Mouse (Mus musculus) ES-E14 (cell line): Measurements from ENCODE around the gene Iba57. TPM values are rescaled to one million over a fixed set of nuclear protein-coding genes. Genes with fewer than 3 reads are reported as not detected.

Source experiments
- DNase-seq: peaks from one replicate; pipeline ENCODE4 v3.0.0-alpha.2; 2013; ENCODE audit warnings: low read depth, low spot score
- H3K27ac ChIP-seq: 2 replicates; pipeline ENCODE4 v1.5.1; 2012; ENCODE audit warnings: low read depth, mild to moderate bottlenecking, low read length, moderate library complexity, mixed read lengths; ENCODE audit not compliant: poor library complexity, insufficient read depth, severe bottlenecking
- H3K36me3 ChIP-seq: 2 replicates; pipeline ENCODE4 v1.6.1; 2012; ENCODE audit warnings: mild to moderate bottlenecking, low read length, moderate library complexity, mixed read lengths; ENCODE audit not compliant: control insufficient read depth, poor library complexity, insufficient read depth, severe bottlenecking
- H3K4me1 ChIP-seq, 2 experiments: fragments of 150-350 bp in 1 of 2; sonication (generic) in 1 of 2; 2 replicates each; pipeline ENCODE4 v1.6.1; 2012; ENCODE audit warnings: low read length in 2 of 2, mild to moderate bottlenecking in 1 of 2, mixed read lengths in 1 of 2; ENCODE audit not compliant: control insufficient read depth in 2 of 2, insufficient read depth in 2 of 2, poor library complexity in 1 of 2
- H3K4me3 ChIP-seq, 2 experiments: fragments of 150-350 bp in 1 of 2; sonication (generic) in 1 of 2; 2 replicates each; pipeline ENCODE4 v1.5.1; 2012; ENCODE audit warnings: low read length in 2 of 2, low read depth in 1 of 2, mild to moderate bottlenecking in 1 of 2, mixed read lengths in 1 of 2; ENCODE audit not compliant: insufficient read depth in 1 of 2, poor library complexity in 1 of 2, severe bottlenecking in 1 of 2
- H3K9ac ChIP-seq: 2 replicates; pipeline ENCODE4 v1.6.1; 2012; ENCODE audit warnings: low read depth, mild to moderate bottlenecking, low read length, mixed read lengths; ENCODE audit not compliant: poor library complexity, insufficient read depth, severe bottlenecking
- H3K9me3 ChIP-seq: fragments of 150-350 bp; sonication (generic); 2 replicates; pipeline ENCODE4 v1.6.1; 2012; ENCODE audit warnings: low read depth, mild to moderate bottlenecking, low read length; ENCODE audit not compliant: control insufficient read depth, insufficient read depth
- CHD2 ChIP-seq: IDR thresholded peaks from 2 replicates; pipeline ENCODE4 v1.6.1; 2014; ENCODE audit warnings: mild to moderate bottlenecking, low read depth, low read length, inconsistent platforms
- HCFC1 ChIP-seq: IDR thresholded peaks from 2 replicates; pipeline ENCODE4 v1.6.1; 2012; ENCODE audit warnings: low read length, inconsistent platforms, borderline replicate concordance; ENCODE audit not compliant: insufficient read depth
- MAFK ChIP-seq: IDR thresholded peaks from 2 replicates; pipeline ENCODE4 v1.6.1; 2014; ENCODE audit warnings: mild to moderate bottlenecking, low read depth, low read length, inconsistent platforms; ENCODE audit not compliant: insufficient read depth
- ZC3H11A ChIP-seq: IDR thresholded peaks from 2 replicates; pipeline ENCODE4 v1.6.1; 2012; ENCODE audit warnings: low read depth, mild to moderate bottlenecking, inconsistent platforms, low read length, borderline replicate concordance
- ZNF384 ChIP-seq: IDR thresholded peaks from 2 replicates; pipeline ENCODE4 v1.6.1; 2012; ENCODE audit warnings: low read depth, low read length, inconsistent platforms
- in situ Hi-C, 2 experiments: fragments of 600-800 bp; cut with MboI; formaldehyde crosslinking; loops; one replicate each; pipeline ENCODE4 v1.15.1; 2025; ENCODE audit warnings: low sequenced_read_pairs in 2 of 2, inconsistent platforms in 1 of 2; ENCODE audit not compliant: unreplicated experiment in 2 of 2
- total RNA-seq: library from RNA; depleted of rRNA; stranded (reverse); fragments of 300-350 nt; gene quantifications from 2 replicates; pipeline ENCODE4 v1.2.3, GENCODE M21; 2012

Gene Iba57
- total RNA-seq, 1 experiment = 4.7 TPM

DNA sequence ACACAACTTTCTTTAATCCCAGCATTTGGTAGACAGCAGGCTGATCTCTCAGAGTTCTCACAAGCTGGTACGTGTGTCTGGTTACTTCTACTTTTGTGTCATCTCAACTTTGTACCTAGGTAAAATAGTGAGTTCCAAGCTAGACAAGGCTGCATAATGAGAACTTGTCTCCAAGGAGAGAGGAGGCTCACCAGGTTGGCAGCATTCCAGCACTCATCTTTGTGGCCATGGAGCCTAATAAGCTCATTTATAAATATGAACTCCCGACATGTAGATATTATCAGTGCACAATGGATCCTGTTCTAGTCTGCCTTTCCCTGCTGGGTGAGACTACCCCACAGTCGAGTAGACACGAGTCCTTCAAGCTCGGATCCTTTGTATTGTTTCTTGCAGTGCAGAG is 46.0 kb upstream of the Iba57 start:
- no peak for DNase-seq
- TF ChIP-seq CHD2 (no peak), MAFK (no peak), ZC3H11A (no peak), ZNF384 (no peak), HCFC1 (no peak)
- Histone ChIP-seq H3K36me3 (peaks cover 35% of the 10 kb centered on the region), H3K9me3 (no peaks in the 10 kb centered on the region), H3K9ac (no peak overlapping the region), H3K4me1 (peaks cover 0 to 2% of the 10 kb centered on the region in 2 experiments; a peak in 1 of 4 replicates), H3K27ac (no peak overlapping the region), H3K4me3 (no peak overlapping the region; a peak in 1 of 4 replicates)
- in situ Hi-C loops = no loop called here

DNA sequence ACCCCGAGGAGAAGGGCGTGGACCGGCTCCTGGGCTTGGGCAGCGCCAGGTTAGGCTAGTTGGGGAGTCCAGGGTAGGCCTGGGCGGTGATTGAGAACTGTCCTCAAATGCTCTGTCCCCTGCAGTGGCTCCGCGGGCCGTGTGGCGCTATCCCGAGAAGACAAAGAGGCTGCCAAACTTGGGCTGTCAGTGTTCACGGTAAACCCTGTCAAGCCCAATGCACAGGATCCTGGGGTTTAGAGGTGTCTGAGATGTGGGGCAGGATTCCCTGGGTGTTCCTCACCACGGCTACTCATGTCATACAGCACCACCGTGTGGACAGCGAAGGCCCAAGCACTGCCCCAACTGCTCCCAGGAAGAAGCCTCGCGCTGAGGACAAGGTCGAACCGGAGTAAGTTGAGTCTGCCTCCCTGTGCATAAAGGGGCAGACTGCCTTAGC is 45.5 kb upstream of the Iba57 start:
- Histone ChIP-seq H3K27ac (no peak overlapping the region), H3K4me3 (peak overlapping the region; percentile 91 to 98), H3K4me1 (peaks cover 0 to 5% of the 10 kb centered on the region in 2 experiments; a peak in 1 of 4 replicates), H3K9ac (peak overlapping the region; percentile 51), H3K9me3 (no peaks in the 10 kb centered on the region), H3K36me3 (peaks cover 40% of the 10 kb centered on the region)
- in situ Hi-C loops = no loop called here
- TF ChIP-seq MAFK = no peak
- no peak for TF ChIP-seq HCFC1
- TF ChIP-seq ZC3H11A = no peak
- no peak for TF ChIP-seq CHD2
- no peak for TF ChIP-seq ZNF384
- DNase-seq = no peak

DNA sequence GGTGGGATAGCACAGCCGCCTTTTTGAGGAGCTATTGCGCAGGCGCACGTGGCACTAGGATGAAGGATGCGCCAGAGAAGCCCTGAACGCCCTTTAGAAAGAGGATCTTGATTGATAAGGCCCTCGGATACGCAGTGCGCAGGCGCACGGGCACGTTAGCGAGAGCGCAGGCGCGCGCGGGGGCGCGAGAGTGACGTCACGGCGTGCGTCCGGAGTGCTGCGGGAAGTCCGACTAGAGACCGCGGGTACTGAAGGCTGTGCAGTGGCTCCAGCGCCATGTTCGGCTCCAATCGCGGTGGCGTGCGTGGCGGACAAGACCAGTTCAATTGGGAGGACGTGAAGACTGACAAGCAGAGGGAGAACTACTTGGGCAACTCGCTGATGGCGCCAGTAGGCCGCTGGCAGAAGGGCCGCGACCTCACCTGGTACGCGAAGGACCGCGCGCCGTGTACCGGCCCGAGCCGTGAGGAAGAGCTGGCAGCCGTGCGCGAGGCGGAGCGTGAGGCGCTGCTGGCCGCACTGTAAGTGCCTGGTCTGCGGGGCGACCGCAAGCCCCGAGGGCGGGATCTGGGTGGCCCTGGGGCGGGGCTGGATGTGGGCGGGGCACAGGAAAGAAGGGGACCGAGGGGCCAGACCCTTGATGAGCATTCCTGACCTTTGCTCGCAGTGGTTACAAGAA is 44.8 kb upstream of the Iba57 start, which contains the start of gene 2310033P09Rik:
Gene 2310033P09Rik (plus strand): TSS at position 169 of the 679 bp plus-strand sequence.
- Histone ChIP-seq H3K36me3 (peaks cover 40% of the 10 kb centered on the region), H3K9ac (peak within 1 kb of the TSS; percentile 94), H3K27ac (peak within 1 kb of the TSS; percentile 81), H3K9me3 (no peaks in the 10 kb centered on the region), H3K4me1 (peaks cover 0 to 5% of the 10 kb centered on the region in 2 experiments; a peak in 1 of 4 replicates), H3K4me3 (peak within 1 kb of the TSS; percentile 91 to 98)
- in situ Hi-C loops = no loop called here
- TF ChIP-seq CHD2 (no peak), HCFC1 (peak; percentile 44; the same call in 1 of the 2 replicates), ZNF384 (no peak), ZC3H11A (no peak), MAFK (no peak)
- peak; percentile 84 for DNase-seq

DNA sequence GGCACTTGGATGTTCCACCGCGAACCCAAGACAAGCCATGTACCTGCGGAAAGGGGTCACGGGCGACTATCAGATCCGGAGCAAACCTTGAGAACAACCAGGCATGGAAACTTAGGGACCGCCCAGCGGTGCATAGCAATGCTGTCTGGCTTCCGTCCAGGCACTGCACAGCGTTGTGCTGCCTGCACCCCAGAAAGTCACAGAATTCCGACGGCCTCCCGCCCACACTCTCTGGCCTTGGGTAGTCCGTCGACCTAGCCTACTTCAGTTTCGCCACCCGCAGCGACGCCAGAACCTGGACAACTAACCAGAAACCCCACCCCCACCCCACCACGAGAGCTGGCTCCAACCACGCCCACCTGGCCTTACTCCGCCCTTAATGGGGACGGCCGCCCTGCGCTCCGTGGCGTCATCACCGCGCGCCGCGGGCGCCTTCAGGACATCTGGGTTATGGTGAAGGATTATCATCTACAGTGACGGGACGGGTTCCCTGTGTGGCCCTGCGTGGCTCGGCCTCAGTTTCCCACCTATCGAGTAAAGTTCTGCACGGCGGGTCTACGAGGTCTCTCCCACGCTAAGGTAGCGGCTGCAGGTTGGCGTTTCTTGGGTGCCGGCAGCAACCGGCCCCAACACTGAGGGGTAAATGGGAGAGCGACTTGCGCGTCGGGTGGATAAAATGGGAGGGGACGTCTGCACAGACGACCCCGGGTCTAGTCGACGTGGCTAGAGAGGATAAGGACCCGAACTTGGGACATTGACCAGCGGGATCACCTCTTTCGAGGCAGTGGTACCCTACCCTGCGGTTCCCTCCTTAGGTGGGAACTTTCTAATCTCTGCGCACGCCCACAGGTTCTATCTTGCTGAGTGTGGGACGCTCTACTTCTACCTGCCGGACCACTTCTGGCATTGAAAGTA is 38.8 kb upstream of the Iba57 start, which contains the start of gene Mrpl55:
Gene Mrpl55 (plus strand): TSS at position 406 of the 915 bp plus-strand sequence.
- TF ChIP-seq ZC3H11A = no peak
- TF ChIP-seq MAFK = no peak
- peak; percentile 60; the same call in 1 of the 2 replicates for TF ChIP-seq HCFC1
- Histone ChIP-seq H3K4me1 (peaks cover 0 to 2% of the 10 kb centered on the region in 2 experiments; a peak in 1 of 4 replicates), H3K4me3 (peak within 1 kb of the TSS; percentile 67 to 84), H3K9me3 (no peaks in the 10 kb centered on the region), H3K27ac (no peak within 1 kb of the TSS), H3K36me3 (peaks cover 10% of the 10 kb centered on the region), H3K9ac (peak within 1 kb of the TSS; percentile 74)
- in situ Hi-C loops = no loop called here
- DNase-seq = peak; percentile 69
